Mouse (Mus musculus) cerebellum, adult 2 months (tissue): ENCODE data around the gene Tac2.

Experiments used
- CTCF ChIP-seq: fragments of 200-500 bp; IDR thresholded peaks from 2 replicates; pipeline ENCODE4 v1.5.1; 2011; ENCODE audit warnings: low read depth, mild to moderate bottlenecking, control low read depth, low read length, moderate library complexity, borderline replicate concordance; ENCODE audit not compliant: insufficient read depth
- POLR2A ChIP-seq: fragments of 200-500 bp; IDR thresholded peaks from 2 replicates; pipeline ENCODE4 v1.6.1; 2011; ENCODE audit warnings: low read length, control low read depth, borderline replicate concordance; ENCODE audit not compliant: insufficient read depth

GRCm38 (mm10) chr10:127730285-127730932 lies 6.1 kb downstream of the Tac2 start:
- TF ChIP-seq CTCF (no peak), POLR2A (no peak)
